In genomic region chr2:170222819-170223218, GRCm38 (mm10) we compare ENCODE assay signal across 8 mouse cellular contexts.
DNase-seq lines count a peak whose midpoint lies in the region; ATAC-seq and TF ChIP-seq lines count a peak whose summit lies in the region.

No protein-coding gene starts in this region.

- no peak for ATAC-seq in hindbrain, embryonic 14.5 days (ENCODE audit: low FRiP score)
- ATAC-seq in midbrain, embryonic 13.5 days = no peak

- H3K4me3 ChIP-seq in layer of hippocampus, adult 2 months = no peak overlapping the region
- peak overlapping the region; percentile 58 for H3K4me3 ChIP-seq in embryonic facial prominence, embryonic 10.5 days
- no peak overlapping the region for H3K4me3 ChIP-seq in hindbrain, embryonic 14.5 days (replicated peaks; ENCODE audit: low read length)
- no peak overlapping the region for H3K4me3 ChIP-seq in midbrain, embryonic 13.5 days (replicated peaks)

- peak overlapping the region; percentile 51 for H3K4me2 ChIP-seq in hindbrain, embryonic 14.5 days (replicated peaks)
- H3K4me2 ChIP-seq in midbrain, embryonic 13.5 days (replicated peaks) = peak overlapping the region; percentile 25

- H3K9me3 ChIP-seq in embryonic facial prominence, embryonic 10.5 days = no peaks in the 10 kb centered on the region
- H3K9me3 ChIP-seq in hindbrain, embryonic 14.5 days (ENCODE audit: control insufficient read depth, low read length) = no peaks in the 10 kb centered on the region
- no peaks in the 10 kb centered on the region for H3K9me3 ChIP-seq in midbrain, embryonic 13.5 days

- intact Hi-C loops in gastrocnemius, postnatal 36 days (cut with DNase I) = no loop called here

- DNase-seq in layer of hippocampus, adult 2 months (ENCODE audit: low spot score in 2 of 2) = no peak
- no peak for DNase-seq in layer of hippocampus, postnatal 10 days (ENCODE audit: low spot score in 2 of 2)
- DNase-seq in embryonic facial prominence, embryonic 10.5 days (ENCODE audit: low spot score) = peak; percentile 49
- peak; percentile 51 for DNase-seq in hindbrain, embryonic 14.5 days (ENCODE audit: low spot score)
- DNase-seq in urinary bladder, postnatal 4 days (ENCODE audit: low spot score in 2 of 2) = no peak
- no peak for DNase-seq in spleen, adult 18-20 months
- no peak for DNase-seq in gastrocnemius, postnatal 36 days

- peak overlapping the region; percentile 28; the same call in 1 of the 2 replicates for H3K9ac ChIP-seq in hindbrain, embryonic 14.5 days
- H3K9ac ChIP-seq in midbrain, embryonic 13.5 days (replicated peaks) = peak overlapping the region; percentile 36; the same call in 1 of the 2 replicates

- no peak for TF ChIP-seq CTCF in layer of hippocampus, adult 2 months (conservative IDR thresholded peaks at IDR 0.05)

- H3K27ac ChIP-seq in layer of hippocampus, adult 2 months = peak overlapping the region; percentile 59
- peak overlapping the region; percentile 93 for H3K27ac ChIP-seq in embryonic facial prominence, embryonic 10.5 days (replicated peaks)
- H3K27ac ChIP-seq in hindbrain, embryonic 14.5 days = peak overlapping the region; percentile 58
- H3K27ac ChIP-seq in midbrain, embryonic 13.5 days = peak overlapping the region; percentile 74

- peaks cover 63% of the 10 kb centered on the region for H3K4me1 ChIP-seq in embryonic facial prominence, embryonic 10.5 days
- H3K4me1 ChIP-seq in hindbrain, embryonic 14.5 days (replicated peaks; ENCODE audit: control insufficient read depth, insufficient read depth, low read length) = peaks cover 47% of the 10 kb centered on the region
- peaks cover 56% of the 10 kb centered on the region for H3K4me1 ChIP-seq in midbrain, embryonic 13.5 days (replicated peaks)

- H3K27me3 ChIP-seq in embryonic facial prominence, embryonic 10.5 days (replicated peaks; ENCODE audit: low read depth, poor library complexity, severe bottlenecking) = no peaks in the 10 kb centered on the region
- H3K27me3 ChIP-seq in hindbrain, embryonic 14.5 days (ENCODE audit: control insufficient read depth, insufficient read depth, low read length) = no peaks in the 10 kb centered on the region
- H3K27me3 ChIP-seq in midbrain, embryonic 13.5 days = no peaks in the 10 kb centered on the region

- H3K36me3 ChIP-seq in embryonic facial prominence, embryonic 10.5 days (replicated peaks) = no peaks in the 10 kb centered on the region
- no peaks in the 10 kb centered on the region for H3K36me3 ChIP-seq in hindbrain, embryonic 14.5 days (replicated peaks; ENCODE audit: control insufficient read depth, insufficient read depth)
- H3K36me3 ChIP-seq in midbrain, embryonic 13.5 days = no peaks in the 10 kb centered on the region

- 1% methylated on average over 6 of the region's 6 CpGs for WGBS in embryonic facial prominence, embryonic 10.5 days
- WGBS in hindbrain, embryonic 14.5 days = 2% methylated on average over 6 of the region's 6 CpGs
- 2% methylated on average over 6 of the region's 6 CpGs for WGBS in midbrain, embryonic 13.5 days

Comparison
In these comparisons a context has a peak if more than half of its experiments do, and no peak if none do; other contexts are left out.
1. DNase-seq: peak in embryonic facial prominence, embryonic 10.5 days (single experiment) and hindbrain, embryonic 14.5 days (single experiment); none in layer of hippocampus, adult 2 months (0 of 2), layer of hippocampus, postnatal 10 days (0 of 2), urinary bladder, postnatal 4 days (0 of 2), spleen, adult 18-20 months (0 of 2) and gastrocnemius, postnatal 36 days (0 of 2).
2. Peak in every context shown above with its lines, with median percentiles within 50 percentile points of each other: H3K27ac ChIP-seq.